Mouse (Mus musculus): ENCODE measurements around the gene Slc38a10. TPM values are rescaled to one million over a fixed set of nuclear protein-coding genes. Genes with fewer than 3 reads are reported as not detected.

Slc38a10 gene
- total RNA-seq, 4 experiments from 2014 or later, result 88.9 to 104 (median 91.6) TPM

GRCm38 (mm10) chr11:120107026-120107425 is 44.1 kb downstream of the Slc38a10 start:
- no peak for DNase-seq (ENCODE audit: low spot score)

DNA sequence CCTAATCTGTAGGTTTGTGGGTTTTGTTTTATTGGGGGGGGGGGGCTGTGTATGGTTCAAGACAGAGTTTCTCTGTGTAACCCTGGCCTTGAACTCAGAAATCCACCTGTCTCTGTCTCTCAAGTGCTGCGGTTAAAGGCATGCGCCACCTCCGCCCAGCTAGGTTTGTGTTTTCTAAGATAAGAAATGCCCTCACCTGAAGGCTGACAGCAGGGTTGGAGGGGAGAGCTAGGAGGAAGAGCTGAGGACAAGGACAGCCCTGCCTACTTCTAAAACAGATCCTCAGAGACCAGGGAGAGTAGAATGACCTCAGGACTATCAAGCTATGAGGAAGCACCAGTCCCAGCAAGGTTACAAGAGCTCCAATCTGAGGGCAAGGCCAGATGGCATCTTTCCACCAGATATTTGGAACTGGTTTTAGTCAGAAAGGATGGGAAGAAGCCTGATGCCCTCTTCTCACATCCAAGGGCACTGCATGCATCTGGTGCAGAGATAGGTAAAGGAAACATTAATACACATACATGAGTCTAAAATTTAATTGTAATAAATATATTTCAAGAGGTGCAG is 47.6 kb downstream of the Slc38a10 start:
- no peak for DNase-seq (ENCODE audit: low spot score)

DNA sequence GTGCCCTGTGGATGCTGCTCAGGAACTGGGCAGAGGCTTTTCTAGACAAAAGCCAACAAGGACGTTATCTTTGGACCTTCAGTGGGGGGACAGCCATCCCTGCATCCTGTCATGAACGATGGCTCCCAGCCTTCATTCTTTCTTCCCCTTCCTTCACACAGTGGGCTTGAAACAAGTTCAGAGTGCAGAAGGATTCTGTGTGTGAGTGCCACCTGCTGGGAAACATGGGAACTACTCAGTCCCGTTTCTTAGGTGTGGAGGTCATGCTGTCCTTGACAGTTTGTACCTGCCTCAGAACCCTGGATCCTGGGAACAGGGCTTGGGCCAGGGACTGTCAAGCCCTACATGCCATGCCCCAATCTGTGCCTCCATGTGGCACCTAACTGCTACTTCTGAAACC is 50.1 kb downstream of the Slc38a10 start:
- peak; percentile 60 for DNase-seq (ENCODE audit: low spot score)

DNA sequence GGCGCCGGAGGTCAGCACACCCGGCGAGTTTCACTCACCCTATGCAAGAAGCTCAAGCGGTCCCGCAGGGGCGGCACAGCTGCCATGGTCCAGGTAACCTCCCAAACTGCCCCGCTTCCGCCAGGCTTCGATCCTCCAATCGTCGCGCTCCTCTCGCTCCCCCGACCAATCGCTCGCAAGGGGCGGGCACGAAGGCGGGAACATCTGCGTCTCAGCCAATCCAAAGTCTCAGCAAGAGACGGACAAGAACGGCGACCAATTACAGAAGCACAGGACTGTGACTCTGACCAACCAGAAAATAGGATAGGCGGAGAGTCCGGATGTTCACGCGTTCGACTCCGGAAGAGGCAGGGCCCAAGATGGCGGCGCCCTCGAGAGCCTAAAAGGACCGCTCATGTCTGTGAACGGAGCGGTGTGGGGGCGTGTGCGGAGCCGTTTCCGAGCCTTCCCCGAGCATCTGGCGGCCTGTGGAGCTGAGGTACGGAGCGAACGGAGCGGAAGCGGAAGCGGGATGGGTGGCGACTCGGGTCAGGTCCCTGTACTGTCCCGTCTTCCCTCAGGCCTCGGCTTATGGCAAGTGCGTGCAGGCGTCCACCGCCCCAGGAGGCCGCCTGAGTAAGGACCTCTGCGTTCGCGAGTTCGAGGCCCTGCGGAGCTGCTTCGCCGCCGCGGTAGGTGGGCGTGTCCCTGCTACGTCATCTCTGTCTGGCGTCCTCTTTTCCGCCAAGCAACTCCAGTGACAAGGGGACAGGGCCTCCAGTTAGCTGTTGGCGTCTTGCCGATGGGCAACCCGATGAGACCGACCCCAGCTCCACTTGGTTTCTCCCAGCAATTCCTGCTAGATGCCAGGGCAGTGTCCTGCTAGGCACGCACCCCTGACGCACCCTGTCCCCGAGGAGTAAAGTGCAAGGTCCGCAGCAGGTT is 52.3 kb downstream of the Slc38a10 start, which contains the start of the genes Tepsin and Ndufaf8:
Gene Tepsin, minus strand, starts transcription at position 144 of the 924 bp plus-strand sequence.
Gene Ndufaf8, plus strand, starts transcription at position 341 of the 924 bp plus-strand sequence.
- peak; percentile 100 for DNase-seq (ENCODE audit: low spot score)

- DNase-seq (ENCODE audit: low spot score), result no peak
Observed at GRCm38 (mm10) chr11:120092817-120093591, 58.1 kb downstream of the Slc38a10 start.

DNA sequence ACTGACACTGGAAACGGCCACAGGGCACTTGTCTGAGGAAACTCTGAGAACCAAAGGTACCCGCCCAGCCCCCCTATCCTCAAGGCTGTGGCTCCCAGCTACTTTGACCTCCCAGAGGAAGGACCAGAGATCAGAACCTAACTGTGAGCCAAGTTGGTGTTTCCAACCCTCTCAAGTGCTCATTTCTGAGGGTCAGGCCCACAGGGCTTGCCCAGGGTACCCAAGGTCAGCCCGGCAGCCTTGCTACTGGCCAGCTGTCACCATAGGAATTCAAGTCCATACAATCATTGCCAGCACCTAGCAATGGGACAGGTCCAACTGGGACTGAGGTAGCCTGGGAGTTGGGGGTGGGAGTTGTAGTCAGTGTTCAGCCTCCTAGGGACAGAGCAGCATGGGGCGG is 60.5 kb downstream of the Slc38a10 start:
- DNase-seq (ENCODE audit: low spot score), result no peak

DNA sequence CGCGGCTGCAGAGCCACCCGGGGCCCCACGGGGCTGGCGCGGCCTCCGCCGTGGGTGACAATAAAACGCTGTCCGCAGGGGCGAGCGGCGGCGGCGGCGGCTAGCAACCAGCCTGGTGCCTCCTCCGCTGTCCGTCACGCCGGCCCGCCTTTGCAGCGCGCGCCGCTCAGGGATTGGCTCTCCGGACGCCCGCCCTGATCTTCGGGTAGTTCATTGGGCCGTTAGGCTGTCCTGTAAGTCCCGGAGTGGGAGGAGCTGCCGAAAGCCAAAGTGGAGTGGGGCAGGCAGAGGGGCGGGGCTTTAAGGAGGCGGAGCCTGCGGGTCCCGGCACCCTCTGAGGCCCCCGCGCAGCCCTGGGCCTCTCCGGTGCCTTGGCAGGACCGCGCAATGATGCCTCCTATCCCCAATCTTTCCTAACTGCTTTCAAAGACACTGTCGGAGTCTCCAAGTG is 64.4 kb downstream of the Slc38a10 start, which contains the start of gene Cep131:
Gene Cep131, minus strand, starts transcription at position 126 of the 451 bp plus-strand sequence.
- DNase-seq (ENCODE audit: low spot score), result peak; percentile 98

GRCm38 (mm10) chr11:120085891-120086627 is 65.1 kb downstream of the Slc38a10 start:
- no peak for DNase-seq (ENCODE audit: low spot score)

DNA sequence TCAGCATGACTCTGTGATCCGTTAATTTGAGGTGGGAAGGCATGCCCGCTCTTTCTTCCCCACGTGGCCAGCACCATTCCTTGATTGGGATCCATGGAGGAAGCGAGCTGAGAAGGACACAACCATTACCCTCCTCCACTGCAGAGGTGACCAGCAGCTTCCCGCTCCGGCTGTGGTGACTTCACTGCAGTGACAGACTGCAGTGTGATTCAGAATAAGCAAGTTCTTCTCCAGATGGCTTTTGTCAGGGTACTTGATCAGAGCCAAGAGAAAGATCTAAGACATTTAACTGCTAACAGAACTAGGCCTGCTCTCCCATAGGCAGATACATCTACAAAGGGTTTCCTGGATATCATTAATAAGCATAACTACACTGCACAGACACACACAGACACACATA is 70.9 kb downstream of the Slc38a10 start:
- DNase-seq (ENCODE audit: low spot score), result no peak

DNA sequence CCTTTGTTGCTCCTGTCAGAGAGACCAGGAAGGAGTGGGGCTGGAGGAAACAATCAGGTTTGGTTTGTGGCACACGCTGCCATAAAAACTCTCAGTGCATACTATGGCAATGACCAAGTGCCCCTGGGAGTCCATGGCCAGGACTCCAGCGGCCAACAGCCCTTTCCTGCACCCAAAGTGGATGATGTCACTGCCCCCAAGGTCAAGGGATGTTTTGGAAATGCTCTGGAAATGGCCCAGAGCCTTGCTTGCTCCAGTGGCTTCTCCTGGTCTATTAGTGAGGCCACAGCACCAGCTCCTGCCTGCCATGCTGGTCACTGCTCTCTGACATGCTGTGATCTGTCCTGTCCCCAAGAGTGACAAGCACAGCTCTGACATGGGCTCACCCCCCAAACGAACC is 75.0 kb downstream of the Slc38a10 start:
- no peak for DNase-seq (ENCODE audit: low spot score)

GRCm38 (mm10) chr11:120072986-120073647 is 78.0 kb downstream of the Slc38a10 start:
- DNase-seq (ENCODE audit: low spot score), result no peak

GRCm38 (mm10) chr11:120071731-120072320 is 79.3 kb downstream of the Slc38a10 start:
- DNase-seq (ENCODE audit: low spot score), result no peak

- no peak for DNase-seq (ENCODE audit: low spot score)
Observed at GRCm38 (mm10) chr11:120071065-120071464, 80.1 kb downstream of the Slc38a10 start.

DNA sequence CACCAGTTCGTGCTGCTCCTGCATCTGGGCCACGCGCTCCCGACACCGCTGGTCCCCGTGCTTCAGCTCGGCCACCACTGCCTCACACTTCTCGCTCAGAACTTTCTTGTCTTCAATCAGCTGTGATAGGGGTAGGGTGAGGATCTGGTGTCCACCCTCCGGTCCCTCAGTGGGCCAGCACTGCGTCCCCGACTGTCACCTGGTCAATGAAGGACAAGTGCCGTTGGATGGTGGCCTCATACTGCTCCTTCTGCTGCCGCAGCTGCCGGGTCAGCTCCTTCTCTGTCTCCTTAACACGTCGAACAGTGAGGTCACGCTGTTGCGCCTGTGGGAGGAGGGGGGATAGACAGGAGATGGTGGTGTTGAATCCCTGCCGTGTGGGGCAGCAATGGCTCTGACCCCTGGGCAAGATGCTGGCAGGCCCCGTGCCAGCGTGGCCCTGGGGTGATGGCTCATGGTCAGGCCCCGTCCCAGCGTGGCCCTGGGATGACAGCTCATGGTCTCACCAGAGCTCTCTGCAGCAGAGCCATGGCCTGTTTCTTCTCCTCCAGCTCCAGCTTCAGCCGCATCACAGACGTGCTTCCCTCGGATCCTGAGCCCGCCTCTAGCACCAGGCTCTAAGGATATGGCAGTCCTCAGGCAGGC is 80.7 kb downstream of the Slc38a10 start:
- no peak for DNase-seq (ENCODE audit: low spot score)

GRCm38 (mm10) chr11:120069261-120069660 is 81.9 kb downstream of the Slc38a10 start:
- no peak for DNase-seq (ENCODE audit: low spot score)

DNA sequence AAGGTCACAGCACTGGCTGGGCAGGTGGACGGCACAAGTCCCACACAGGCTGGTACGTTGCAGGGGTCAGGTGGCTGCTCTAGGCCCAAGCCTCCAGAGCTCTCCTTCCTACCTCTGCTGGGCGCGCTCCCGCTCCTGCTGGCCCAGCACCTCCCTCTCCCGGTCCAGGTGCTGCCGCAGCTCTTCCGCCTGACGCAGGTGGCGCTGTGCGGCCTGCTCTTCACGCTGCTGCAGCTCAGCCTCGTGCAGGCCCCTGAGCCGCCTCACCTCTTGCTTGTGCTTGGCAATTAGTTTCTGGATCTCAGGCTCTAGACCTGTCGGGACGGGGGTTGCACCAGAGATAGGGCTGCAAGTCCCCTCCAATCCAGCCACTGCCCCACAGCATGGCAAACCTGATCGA is 83.3 kb downstream of the Slc38a10 start:
- no peak for DNase-seq (ENCODE audit: low spot score)

DNA sequence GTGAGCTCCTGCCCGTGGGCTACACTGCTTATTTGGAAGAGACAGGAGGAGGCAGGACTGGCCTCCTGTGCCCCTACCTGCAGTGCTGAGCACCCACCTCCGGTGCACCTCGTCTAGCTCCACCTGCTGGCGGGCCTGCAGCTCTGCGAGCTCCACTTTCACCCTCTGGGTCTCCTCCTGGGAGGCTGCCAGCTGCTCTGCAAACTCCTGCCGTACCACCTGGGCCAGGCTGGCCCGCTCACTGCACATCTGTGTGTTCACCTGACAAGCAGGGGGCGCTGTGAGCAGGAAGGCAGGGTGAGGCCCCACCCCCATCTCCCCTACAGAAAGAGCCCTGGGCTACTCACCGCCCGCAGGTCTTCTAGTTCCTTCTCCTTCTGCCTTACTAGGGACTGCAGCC is 85.9 kb downstream of the Slc38a10 start:
- peak; percentile 29 for DNase-seq (ENCODE audit: low spot score)

GRCm38 (mm10) chr11:120064668-120065040 is 86.5 kb downstream of the Slc38a10 start:
- no peak for DNase-seq (ENCODE audit: low spot score)

DNA sequence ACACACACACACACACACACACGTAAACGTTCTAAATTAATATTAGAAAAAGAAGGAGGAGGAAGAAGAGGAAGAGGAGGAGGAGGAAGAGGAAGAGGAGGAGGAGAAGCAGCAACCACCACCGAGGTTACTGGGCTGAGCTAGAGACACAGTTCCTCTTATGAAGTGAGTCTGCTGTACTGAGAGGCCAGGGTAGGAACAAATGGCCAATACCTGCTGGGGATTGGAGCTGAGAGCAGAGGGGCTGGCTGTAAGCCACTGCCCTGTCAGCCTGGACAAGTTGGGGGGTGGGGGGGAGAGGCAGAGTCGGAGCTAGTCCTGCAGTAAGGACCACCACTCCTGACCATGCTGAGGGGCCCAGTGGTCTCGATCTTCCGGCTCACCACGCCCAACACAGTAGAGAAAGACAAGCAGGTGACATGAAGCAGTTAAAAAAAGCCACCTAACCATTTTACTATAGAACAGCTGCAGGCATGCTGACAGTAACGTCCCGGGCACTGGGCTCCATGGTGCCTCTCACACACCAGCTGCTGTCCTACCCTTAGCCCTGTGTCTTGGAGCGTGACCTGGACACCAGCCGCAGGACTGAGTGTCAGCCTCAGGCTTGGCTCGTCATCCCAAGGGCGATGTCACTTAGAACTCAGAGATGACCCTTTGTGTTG is 87.0 kb downstream of the Slc38a10 start:
- no peak for DNase-seq (ENCODE audit: low spot score)

Data from heart, adult 8-10 months (tissue).